Mouse (Mus musculus) left cerebral cortex, postnatal 14 days (tissue): ENCODE results near the gene Mtmr12. TPM values are rescaled to one million over a fixed set of nuclear protein-coding genes. Genes with fewer than 3 reads are reported as not detected.
A peak's percentile ranks its signal among the peaks of the same experiment; 100 is the strongest.

Experiments used
- DNase-seq, 2 experiments: peaks; one replicate each; pipeline ENCODE4 v3.0.0; 2021 to 2022; ENCODE audit warnings: low spot score in 2 of 2, mixed read lengths in 1 of 2
- intact Hi-C: fragments of 180-260 bp; cut with DNase I; formaldehyde crosslinking; loops from one replicate; pipeline ENCODE4 v1.15.1; 2025
- microRNA-seq, 2 experiments: library from miRNA; unstranded; fragments of <30 nt; microRNA quantifications; one replicate each; pipeline ENCODE4 v1.2.0; 2022
- total RNA-seq, 2 experiments: library from RNA; stranded (reverse); gene quantifications; 2 replicates each; pipeline ENCODE4 v1.2.3; 2021

The Mtmr12 gene
- total RNA-seq, 2 experiments from 2014 or later = 20.4 to 31.3 TPM

DNA sequence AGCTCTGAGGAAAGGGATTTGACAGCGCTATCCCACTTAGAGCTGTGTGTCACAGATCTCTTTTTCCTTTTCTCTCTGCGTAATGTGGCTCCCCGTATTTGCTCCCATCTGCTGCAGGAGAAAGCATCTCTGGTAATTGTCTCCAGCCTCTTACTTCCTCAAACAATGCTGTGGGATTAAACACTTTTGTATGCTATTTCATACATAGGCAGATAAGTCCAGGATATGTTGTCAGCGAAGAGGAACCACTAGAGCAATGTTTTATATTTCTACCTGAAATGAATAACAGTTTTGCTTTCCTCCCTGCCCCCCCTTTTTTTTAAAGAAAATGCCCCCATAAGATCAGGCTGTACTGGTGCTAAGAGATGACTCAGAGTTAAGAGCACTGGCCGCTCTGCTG lies 103.7 kb downstream of the Mtmr12 start:
- intact Hi-C loops = no loop called here

DNA sequence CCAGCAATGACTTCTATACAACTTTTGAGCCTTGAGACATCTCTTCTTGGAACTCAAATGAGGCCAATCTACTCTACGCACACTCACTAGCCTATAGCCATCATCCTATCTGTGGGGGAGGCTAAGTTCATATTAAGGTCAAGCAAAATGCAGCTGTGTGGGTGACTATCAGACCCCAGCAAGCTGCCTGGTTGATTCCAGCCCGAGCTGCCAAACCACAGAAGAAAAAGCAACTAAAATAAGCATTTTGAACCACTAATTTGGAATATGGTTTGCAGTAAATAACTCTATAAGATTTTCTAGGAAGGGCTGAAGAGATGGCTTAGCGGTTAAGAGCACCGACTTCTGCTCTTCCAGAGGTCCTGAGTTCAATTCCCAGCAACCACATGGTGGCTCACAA lies 105.8 kb downstream of the Mtmr12 start:
- no peak for DNase-seq
- intact Hi-C loops = no loop called here

More for the DNA sequence above, 103.7 kb downstream of the Mtmr12 start:
- no peak for DNase-seq

DNA sequence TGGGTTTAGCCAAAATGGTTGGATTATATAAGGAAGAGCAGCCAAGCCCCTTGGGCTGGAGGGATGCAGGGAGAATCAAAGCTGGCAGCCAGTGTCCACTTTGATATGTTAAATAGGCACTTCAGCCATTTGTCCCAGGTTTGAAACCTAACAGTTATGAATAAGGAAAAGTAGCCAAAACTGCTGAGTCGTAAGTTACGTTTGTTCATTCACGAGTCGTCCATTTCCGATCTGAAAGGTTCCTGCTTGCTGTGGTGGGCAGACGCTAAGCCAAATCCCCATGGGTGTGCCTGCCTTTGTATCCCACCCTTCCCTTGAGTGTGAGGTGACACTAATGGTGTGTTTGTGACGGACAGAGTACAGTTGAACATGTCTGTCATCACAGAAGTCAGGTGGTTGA lies 106.6 kb downstream of the Mtmr12 start:
- intact Hi-C loops = no loop called here
- no peak for DNase-seq

DNA sequence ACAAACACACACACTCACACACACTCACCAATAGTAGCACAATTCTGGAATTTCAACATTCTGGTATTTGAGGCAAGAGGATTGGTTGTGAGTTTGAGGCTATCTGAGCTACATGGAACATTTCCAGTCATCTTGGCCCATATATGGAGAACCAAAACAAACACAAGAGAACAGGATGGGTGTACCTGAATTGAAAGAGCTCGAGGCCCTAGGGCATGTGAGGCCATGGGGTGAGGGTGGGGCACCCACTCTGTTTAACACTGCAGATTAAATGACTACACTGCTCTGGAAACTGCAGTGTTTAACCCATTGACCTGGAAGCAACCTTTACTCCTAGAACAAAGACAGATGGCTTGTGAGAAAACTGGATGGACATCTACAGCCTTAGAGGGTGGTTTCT lies 108.4 kb downstream of the Mtmr12 start:
- DNase-seq = no peak
- intact Hi-C loops = no loop called here

DNA sequence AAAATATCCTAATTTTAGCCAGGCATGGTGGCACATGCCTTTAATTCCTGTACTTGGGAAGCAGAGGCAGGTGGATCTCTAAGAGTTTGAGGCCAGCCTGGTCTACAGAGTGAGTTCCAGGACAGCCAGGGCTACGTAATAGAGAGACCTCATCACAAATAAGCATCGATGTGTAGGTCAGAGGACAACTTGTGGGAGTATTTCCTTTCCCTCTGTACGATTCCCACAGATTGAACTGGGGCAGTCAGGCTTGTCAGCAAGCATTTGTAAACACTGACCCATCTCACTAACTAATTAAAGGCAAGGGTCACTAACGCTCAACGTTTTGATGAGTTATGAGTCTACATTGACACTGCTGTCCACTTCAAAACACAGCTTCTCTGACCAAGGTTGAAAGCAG lies 109.8 kb downstream of the Mtmr12 start:
- DNase-seq = no peak
- intact Hi-C loops = no loop called here

DNA sequence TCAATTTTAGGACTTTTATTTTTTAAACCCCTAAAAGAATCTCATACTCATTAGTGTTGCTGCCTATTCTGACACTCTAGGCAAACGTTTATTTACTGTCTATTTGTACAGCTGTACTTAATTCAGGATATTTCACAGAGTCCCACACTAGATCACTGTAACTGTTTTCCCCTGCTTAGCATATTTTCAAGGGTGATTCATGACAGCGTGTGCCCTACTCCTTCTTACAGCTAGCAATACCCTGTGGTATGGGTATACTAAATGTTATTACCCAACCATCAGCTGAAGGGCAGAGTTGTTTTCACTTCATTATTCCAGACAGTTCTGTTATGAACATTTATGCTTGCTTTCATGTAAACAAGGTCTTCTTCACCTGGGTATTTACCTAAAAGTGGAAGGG lies 111.2 kb downstream of the Mtmr12 start:
- intact Hi-C loops = no loop called here
- no peak for DNase-seq

DNA sequence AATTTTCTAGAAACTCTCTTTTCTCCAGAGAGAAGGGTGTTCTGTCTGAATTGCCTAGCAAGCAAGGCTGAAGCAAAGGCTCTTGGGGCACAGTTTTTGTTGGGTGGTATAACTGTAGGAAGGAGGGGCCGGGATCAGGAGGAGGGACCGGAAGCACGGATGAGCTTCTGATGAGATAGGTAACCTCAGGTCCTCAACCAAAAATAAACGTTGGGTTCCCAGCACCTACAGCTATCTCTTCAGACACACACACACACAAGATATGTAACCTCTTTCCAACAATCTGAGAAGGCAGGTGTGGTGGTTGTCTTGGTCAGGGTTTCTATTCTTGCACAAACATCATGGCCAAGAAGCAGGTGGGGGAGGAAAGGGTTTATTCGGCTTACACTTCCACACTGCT lies 112.5 kb downstream of the Mtmr12 start:
- DNase-seq = no peak
- intact Hi-C loops = no loop called here

DNA sequence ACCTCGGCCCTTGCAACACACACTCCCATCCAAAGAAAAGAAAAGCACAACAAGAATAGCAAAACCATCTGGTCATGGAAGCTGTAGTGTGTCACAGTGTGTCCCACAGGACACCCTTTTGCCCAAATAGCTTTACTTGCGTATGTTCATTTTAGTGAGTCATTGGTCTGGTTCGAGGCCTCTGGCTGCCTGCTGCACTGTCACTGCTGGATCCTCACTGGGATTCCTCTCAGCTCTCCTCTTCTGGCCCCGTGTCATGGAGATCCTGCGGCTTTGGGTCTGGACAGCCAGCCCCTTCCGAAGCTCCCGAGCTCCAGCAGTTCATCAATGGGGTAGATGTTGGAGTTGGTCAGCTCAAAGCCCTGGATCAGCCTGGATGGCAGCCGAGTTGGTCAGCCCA lies 113.6 kb downstream of the Mtmr12 start:
- no peak for DNase-seq
- intact Hi-C loops = no loop called here

DNA sequence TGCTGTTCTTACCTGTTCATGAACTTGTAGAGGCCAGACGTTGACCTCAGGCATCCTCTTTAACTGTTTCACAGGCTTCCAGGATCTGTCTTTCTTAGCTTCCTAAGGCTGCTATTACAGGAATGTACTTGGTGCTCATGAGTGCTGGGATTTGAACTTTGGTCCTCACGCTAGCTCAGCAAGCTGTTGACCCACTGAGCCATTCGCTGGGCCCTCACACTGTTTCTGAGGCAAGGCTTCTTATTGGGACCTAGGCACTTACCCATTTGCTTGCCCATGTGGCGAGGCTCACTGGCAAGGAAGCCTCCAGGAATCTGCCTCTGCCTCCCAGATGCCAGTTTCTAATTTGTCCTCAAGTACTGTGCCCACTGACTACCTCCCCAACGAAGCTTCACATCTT lies 115.1 kb downstream of the Mtmr12 start:
- no peak for DNase-seq
- intact Hi-C loops = loop anchor here (5.0 kb wide), 1 partner anchor 47 kb away; no protein-coding TSS in a partner anchor

DNA sequence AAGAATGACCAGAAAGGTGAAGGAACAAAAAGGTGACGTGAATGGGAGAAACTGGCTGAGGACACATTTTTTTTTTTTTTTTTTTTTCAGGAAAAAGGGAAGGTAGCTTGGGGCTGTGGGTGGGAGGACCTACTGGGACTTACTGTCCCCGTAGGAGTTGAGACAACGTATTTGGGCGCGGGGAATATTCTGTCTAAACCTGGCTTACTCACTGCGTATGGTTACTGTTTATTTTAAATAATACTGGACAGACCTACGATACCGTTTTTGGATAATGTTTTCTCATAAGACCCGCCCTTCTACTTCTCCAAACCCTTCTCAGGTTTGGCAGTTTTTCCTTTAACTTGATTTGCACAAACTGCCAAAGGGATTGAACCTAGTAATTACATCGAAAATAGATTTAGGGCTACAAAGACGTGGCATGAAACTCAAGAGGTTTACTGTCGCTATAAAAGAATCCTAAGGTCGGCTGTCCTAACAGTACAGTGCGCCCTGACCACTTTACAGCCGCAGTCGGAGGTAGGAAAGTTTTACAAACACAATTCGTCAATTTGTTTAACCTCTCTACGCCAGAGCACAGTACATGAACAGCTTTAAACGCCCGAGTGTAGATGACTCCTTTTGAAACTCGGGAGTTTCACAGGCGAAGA lies 115.7 kb downstream of the Mtmr12 start:
- intact Hi-C loops = loop anchor here (5.0 kb wide), 1 partner anchor 47 kb away; no protein-coding TSS in a partner anchor

DNA sequence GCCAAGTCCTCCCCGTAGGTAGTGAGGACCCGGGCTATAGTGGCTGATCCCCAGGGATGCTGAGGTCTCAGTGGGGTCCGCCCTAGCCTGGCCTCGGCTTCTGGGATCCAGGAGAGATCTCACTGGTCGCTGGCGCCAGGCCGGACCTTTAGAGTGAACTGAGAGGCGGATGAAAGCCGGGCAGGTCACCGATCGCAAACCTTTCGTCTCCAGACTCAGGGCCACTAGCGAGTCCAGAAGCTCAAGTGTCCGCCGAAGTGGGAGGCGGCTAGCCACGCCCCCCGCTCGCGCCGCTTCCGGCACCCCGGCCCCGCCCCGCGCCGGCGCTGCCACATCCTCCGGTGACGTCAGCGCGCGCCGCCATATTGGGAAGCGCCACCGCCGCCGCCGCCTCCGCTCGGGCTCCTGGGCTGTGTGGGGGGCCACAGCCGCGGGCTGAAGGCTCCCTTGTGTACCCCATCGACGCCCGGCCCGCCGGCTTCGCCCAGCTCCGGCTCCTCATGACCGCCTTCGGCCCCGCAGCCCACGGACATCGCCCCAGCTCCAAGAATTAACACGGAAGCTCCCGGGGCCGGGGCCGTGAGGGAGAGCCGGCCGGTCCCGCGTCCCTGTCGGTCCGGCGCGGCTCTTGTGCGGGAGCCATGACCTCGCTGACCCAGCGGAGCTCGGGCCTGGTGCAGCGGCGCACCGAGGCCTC lies 116.4 kb downstream of the Mtmr12 start, which contains the start of gene Golph3:
Gene Golph3 (plus strand): TSS at position 360 of the 697 bp plus-strand sequence.
- intact Hi-C loops = loop anchor here (5.0 kb wide), 1 partner anchor 46 kb away; no protein-coding TSS in a partner anchor

More for the DNA sequence above, 115.7 kb downstream of the Mtmr12 start:
- DNase-seq = peak in 1 of 2 experiments; percentile 7

DNA sequence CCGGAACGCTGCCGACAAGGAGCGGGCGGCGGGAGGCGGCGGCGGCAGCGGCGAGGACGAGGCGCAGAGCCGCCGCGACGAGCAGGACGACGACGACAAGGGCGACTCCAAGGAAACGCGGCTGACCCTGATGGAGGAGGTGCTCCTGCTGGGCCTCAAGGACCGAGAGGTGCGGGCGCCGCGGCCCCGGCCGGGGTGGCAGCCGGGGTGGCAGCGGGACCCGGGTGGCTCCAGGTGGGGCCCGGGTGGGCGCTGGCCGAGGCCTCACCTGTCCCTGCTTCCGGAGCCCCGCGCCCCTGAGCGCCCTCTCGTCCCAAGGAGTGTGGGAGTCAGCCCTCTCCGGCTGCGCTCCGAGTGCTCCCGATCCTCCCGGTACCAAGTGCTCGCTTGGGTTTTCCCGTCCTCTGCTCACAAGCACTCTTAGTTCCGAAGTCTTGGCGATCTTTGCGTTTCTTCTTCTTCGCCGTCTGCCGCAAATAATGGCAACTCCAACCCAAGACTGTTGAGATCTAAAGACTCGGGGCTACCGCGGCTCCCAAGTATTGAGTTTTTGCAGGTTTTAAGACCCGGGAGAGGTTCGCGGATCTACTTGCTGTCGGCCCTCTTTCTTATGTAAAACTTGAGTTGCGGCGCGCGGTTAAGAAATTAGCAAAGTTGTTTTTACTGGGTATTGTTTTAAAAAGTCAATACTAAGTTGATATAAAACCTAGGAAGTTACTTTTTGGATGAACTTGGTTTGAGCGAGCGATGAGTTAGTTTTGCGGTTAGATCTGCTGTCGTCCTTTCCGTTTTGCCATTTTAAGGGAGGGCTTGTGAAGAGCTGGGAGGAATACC lies 117.2 kb downstream of the Mtmr12 start, which contains the start of gene 1810049J17Rik:
Gene 1810049J17Rik (minus strand): TSS at position 112 of the 834 bp plus-strand sequence.
- intact Hi-C loops = loop anchor here (5.0 kb wide), 1 partner anchor 45 kb away; no protein-coding TSS in a partner anchor
- DNase-seq = peak in 1 of 2 experiments; percentile 8

More for the DNA sequence above, 116.4 kb downstream of the Mtmr12 start, which contains the start of gene Golph3:
- peak; percentile 92 to 96 for DNase-seq

DNA sequence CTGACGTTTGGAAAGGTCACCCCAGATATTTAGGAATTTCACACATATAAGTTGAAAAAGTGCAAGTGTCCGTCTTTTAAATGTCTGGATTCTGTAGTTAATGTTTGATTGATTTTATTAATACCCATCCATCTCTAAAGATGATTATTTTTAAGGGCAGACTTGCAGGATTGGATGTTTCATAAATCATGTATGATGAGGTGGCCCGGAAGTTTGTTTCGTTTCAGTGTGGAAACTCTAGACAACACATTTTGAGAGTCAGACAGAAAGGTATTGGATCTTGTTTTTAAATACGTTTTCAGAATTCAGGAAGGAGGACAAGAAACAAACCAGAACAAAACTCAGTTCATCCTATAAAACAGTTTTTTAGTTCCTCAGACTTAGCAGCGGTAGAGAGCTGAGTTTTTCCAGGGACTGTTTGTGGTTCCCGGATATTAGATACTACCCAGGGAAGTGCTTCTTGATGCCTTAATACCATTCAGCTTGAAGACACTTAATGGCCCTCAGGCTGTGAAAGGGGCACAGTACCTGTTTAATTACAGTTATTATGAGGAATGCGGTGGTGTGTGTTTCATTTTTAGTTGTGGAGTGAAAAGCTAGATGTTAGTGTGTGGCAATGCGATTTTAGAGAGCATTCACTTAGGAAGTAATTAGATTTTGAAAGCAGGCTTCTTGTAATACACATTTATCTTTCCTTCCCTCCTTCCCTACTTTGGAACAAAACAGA lies 118.0 kb downstream of the Mtmr12 start:
- intact Hi-C loops = loop anchor here (5.0 kb wide), 1 partner anchor 44 kb away; no protein-coding TSS in a partner anchor
- DNase-seq = no peak

Small RNA genes within 50 kb of the gene (microRNA-seq; reads per million reads assigned to microRNA genes)
- gene Mir1898 = 0 reads per million in 2 experiments

Other genes with a start within 250 kb of the Mtmr12 start
- gene Sub1, start 208.0 kb upstream of the Mtmr12 start, total RNA-seq = 100 to 1,000 TPM; 308 to 316 TPM
- gene Zfr, start 87.2 kb upstream of the Mtmr12 start, total RNA-seq = 100 to 1,000 TPM; 347 to 349 TPM
- 100 to 1,000 TPM; 104 TPM for gene Golph3, start 116.4 kb downstream of the Mtmr12 start, total RNA-seq
- gene 1810049J17Rik, start 116.9 kb downstream of the Mtmr12 start, total RNA-seq = 1 to 10 TPM in 1 of 2 experiments, under 1 TPM in 1; 0.85 to 1.2 TPM